Mouse (Mus musculus) retina, postnatal 7 days (tissue): ENCODE measurements around the gene Galnt7.

Source experiments
- DNase-seq: peaks from one replicate; pipeline ENCODE4 v3.0.0-alpha.2; 2012; ENCODE audit warnings: low read depth, low spot score

Galnt7 gene

GRCm38 (mm10) chr8:57652456-57653055 is at the start of gene Galnt7:
TSS of gene Galnt7 (minus strand) at chr8:57653032.
- peak; percentile 55 for DNase-seq

- no peak for DNase-seq
These were observed 35.8 kb upstream of the Galnt7 start for GRCm38 (mm10) chr8:57688633-57689032.

GRCm38 (mm10) chr8:57685803-57686202 is 33.0 kb upstream of the Galnt7 start:
- no peak for DNase-seq

GRCm38 (mm10) chr8:57680044-57680443 is 27.2 kb upstream of the Galnt7 start:
- DNase-seq: no peak

GRCm38 (mm10) chr8:57664121-57664520 is 11.3 kb upstream of the Galnt7 start:
- DNase-seq: no peak

GRCm38 (mm10) chr8:57660019-57660418 is 7.2 kb upstream of the Galnt7 start:
- DNase-seq: no peak

- peak; percentile 23 for DNase-seq
These were observed 3.6 kb upstream of the Galnt7 start for GRCm38 (mm10) chr8:57656446-57656845.

- no peak for DNase-seq
These were observed 1.3 kb upstream of the Galnt7 start for GRCm38 (mm10) chr8:57654146-57654545.

- no peak for DNase-seq
These were observed 915 bp upstream of the Galnt7 start for GRCm38 (mm10) chr8:57653768-57654125.

GRCm38 (mm10) chr8:57653056-57653767 is 380 bp upstream of the Galnt7 start:
- DNase-seq: peak; percentile 27

- DNase-seq: peak; percentile 40
These were observed 960 bp downstream of the Galnt7 start for GRCm38 (mm10) chr8:57651689-57652455.

- DNase-seq: no peak
These were observed 1.5 kb downstream of the Galnt7 start for GRCm38 (mm10) chr8:57651357-57651688.

- DNase-seq: no peak
These were observed 2.6 kb downstream of the Galnt7 start for GRCm38 (mm10) chr8:57650216-57650615.

- no peak for DNase-seq
These were observed 5.3 kb downstream of the Galnt7 start for GRCm38 (mm10) chr8:57647566-57647965.

GRCm38 (mm10) chr8:57644281-57644680 is 8.6 kb downstream of the Galnt7 start:
- no peak for DNase-seq

GRCm38 (mm10) chr8:57642722-57643121 is 10.1 kb downstream of the Galnt7 start:
- DNase-seq: no peak

GRCm38 (mm10) chr8:57638925-57639324 is 13.9 kb downstream of the Galnt7 start:
- DNase-seq: no peak

- DNase-seq: no peak
These were observed 15.1 kb downstream of the Galnt7 start for GRCm38 (mm10) chr8:57637599-57638280.

- DNase-seq: no peak
These were observed 16.1 kb downstream of the Galnt7 start for GRCm38 (mm10) chr8:57636698-57637097.

- no peak for DNase-seq
These were observed 16.6 kb downstream of the Galnt7 start for GRCm38 (mm10) chr8:57636281-57636680.

GRCm38 (mm10) chr8:57631780-57632179 is 21.1 kb downstream of the Galnt7 start:
- DNase-seq: no peak

- DNase-seq: no peak
These were observed 22.7 kb downstream of the Galnt7 start for GRCm38 (mm10) chr8:57630148-57630547.
